Mouse (Mus musculus): ENCODE results near the gene Ccdc184. TPM values are rescaled to one million over a fixed set of nuclear protein-coding genes. Genes with fewer than 3 reads are reported as not detected.

Ccdc184 gene
- polyA plus RNA-seq (2015; fragmentation: Nextera tagmentation; extraction: Ambion mirVana): 113 and 118 TPM in 2 replicates

GRCm38 (mm10) chr15:98166963-98167644 lies at the start of gene Ccdc184:
Gene Ccdc184, plus strand, starts transcription at chr15:98167158.
- Histone ChIP-seq H3K4me2 (peak within 1 kb of the TSS; percentile 54), H3K36me3 (replicated peaks) (no peaks in the 10 kb centered on the region), H3K4me1 (peaks cover 44% of the 10 kb centered on the region), H3K9me3 (no peaks in the 10 kb centered on the region), H3K4me3 (peak within 1 kb of the TSS; percentile 63), H3K9ac (peak within 1 kb of the TSS; percentile 66), H3K27ac (peak within 1 kb of the TSS; percentile 94), H3K27me3 (replicated peaks) (no peaks in the 10 kb centered on the region; the same call in 1 of the 2 replicates)
- WGBS: under 1% methylated on average over 18 of the region's 18 CpGs
- ATAC-seq (replicated peaks): peak; percentile 79

GRCm38 (mm10) chr15:98119363-98119762 lies 47.6 kb upstream of the Ccdc184 start:
- no peaks in the 10 kb centered on the region for H3K27me3 ChIP-seq (replicated peaks)
- 89% methylated on average over 12 of the region's 12 CpGs for WGBS
- no peak overlapping the region for H3K9ac ChIP-seq
- no peaks in the 10 kb centered on the region for H3K9me3 ChIP-seq
- H3K4me1 ChIP-seq: no peaks in the 10 kb centered on the region
- no peak overlapping the region for H3K27ac ChIP-seq
- H3K36me3 ChIP-seq (replicated peaks): peaks cover 46% of the 10 kb centered on the region
- ATAC-seq (replicated peaks): no peak
- H3K4me3 ChIP-seq: no peak overlapping the region
- no peak overlapping the region for H3K4me2 ChIP-seq

GRCm38 (mm10) chr15:98120831-98121230 lies 46.1 kb upstream of the Ccdc184 start:
- ATAC-seq (replicated peaks): no peak
- Histone ChIP-seq H3K36me3 (replicated peaks) (peaks cover 54% of the 10 kb centered on the region), H3K9ac (no peak overlapping the region), H3K9me3 (no peaks in the 10 kb centered on the region), H3K4me2 (no peak overlapping the region), H3K4me3 (no peak overlapping the region), H3K4me1 (no peaks in the 10 kb centered on the region), H3K27ac (no peak overlapping the region), H3K27me3 (replicated peaks) (no peaks in the 10 kb centered on the region)
- WGBS: 95% methylated on average over 20 of the region's 20 CpGs

GRCm38 (mm10) chr15:98131001-98131400 lies 36.0 kb upstream of the Ccdc184 start:
- ATAC-seq (replicated peaks): no peak
- no peak overlapping the region for H3K4me3 ChIP-seq
- H3K9me3 ChIP-seq: no peaks in the 10 kb centered on the region
- no peak overlapping the region for H3K27ac ChIP-seq
- H3K36me3 ChIP-seq (replicated peaks): peaks cover 51% of the 10 kb centered on the region
- H3K9ac ChIP-seq: no peak overlapping the region
- no peak overlapping the region for H3K4me2 ChIP-seq
- 97% methylated on average over 4 of the region's 4 CpGs for WGBS
- no peaks in the 10 kb centered on the region for H3K4me1 ChIP-seq
- no peaks in the 10 kb centered on the region for H3K27me3 ChIP-seq (replicated peaks)

GRCm38 (mm10) chr15:98131451-98131850 lies 35.5 kb upstream of the Ccdc184 start:
- Histone ChIP-seq H3K4me3 (no peak overlapping the region), H3K9me3 (no peaks in the 10 kb centered on the region), H3K27ac (no peak overlapping the region), H3K4me1 (no peaks in the 10 kb centered on the region), H3K9ac (no peak overlapping the region), H3K36me3 (replicated peaks) (peaks cover 51% of the 10 kb centered on the region), H3K4me2 (no peak overlapping the region), H3K27me3 (replicated peaks) (no peaks in the 10 kb centered on the region)
- no peak for ATAC-seq (replicated peaks)
- 94% methylated on average over 7 of the region's 7 CpGs for WGBS

- Histone ChIP-seq H3K36me3 (replicated peaks) (peaks cover 57% of the 10 kb centered on the region), H3K4me2 (no peak overlapping the region), H3K9ac (no peak overlapping the region), H3K4me1 (no peaks in the 10 kb centered on the region), H3K27ac (no peak overlapping the region), H3K4me3 (no peak overlapping the region), H3K9me3 (no peaks in the 10 kb centered on the region), H3K27me3 (replicated peaks) (no peaks in the 10 kb centered on the region)
- ATAC-seq (replicated peaks): no peak
- 92% methylated on average over 15 of the region's 15 CpGs for WGBS
Observed at GRCm38 (mm10) chr15:98131942-98132655, 34.9 kb upstream of the Ccdc184 start.

- peaks cover 54% of the 10 kb centered on the region for H3K36me3 ChIP-seq (replicated peaks)
- no peaks in the 10 kb centered on the region for H3K9me3 ChIP-seq
- H3K27ac ChIP-seq: no peak overlapping the region
- ATAC-seq (replicated peaks): no peak
- 92% methylated on average over 3 of the region's 3 CpGs for WGBS
- H3K27me3 ChIP-seq (replicated peaks): no peaks in the 10 kb centered on the region
- no peaks in the 10 kb centered on the region for H3K4me1 ChIP-seq
- no peak overlapping the region for H3K9ac ChIP-seq
- no peak overlapping the region for H3K4me2 ChIP-seq
- H3K4me3 ChIP-seq: no peak overlapping the region
Observed at GRCm38 (mm10) chr15:98133471-98133870, 33.5 kb upstream of the Ccdc184 start.

- no peak for ATAC-seq (replicated peaks)
- Histone ChIP-seq H3K4me1 (no peaks in the 10 kb centered on the region), H3K36me3 (replicated peaks) (peaks cover 55% of the 10 kb centered on the region), H3K9me3 (no peaks in the 10 kb centered on the region), H3K27me3 (replicated peaks) (no peaks in the 10 kb centered on the region), H3K27ac (peak overlapping the region; percentile 31; the same call in 1 of the 2 replicates), H3K4me3 (no peak overlapping the region), H3K4me2 (no peak overlapping the region), H3K9ac (no peak overlapping the region)
- WGBS: 88% methylated on average over 4 of the region's 4 CpGs
Observed at GRCm38 (mm10) chr15:98134034-98134433, 32.9 kb upstream of the Ccdc184 start.

GRCm38 (mm10) chr15:98134666-98135065 lies 32.3 kb upstream of the Ccdc184 start:
- H3K27ac ChIP-seq: no peak overlapping the region

GRCm38 (mm10) chr15:98135671-98136070 lies 31.3 kb upstream of the Ccdc184 start:
- no peaks in the 10 kb centered on the region for H3K4me1 ChIP-seq
- H3K27me3 ChIP-seq (replicated peaks): no peaks in the 10 kb centered on the region
- WGBS: 94% methylated on average over 13 of the region's 13 CpGs
- H3K27ac ChIP-seq: no peak overlapping the region
- H3K9me3 ChIP-seq: no peaks in the 10 kb centered on the region
- no peak overlapping the region for H3K4me3 ChIP-seq
- H3K9ac ChIP-seq: no peak overlapping the region
- H3K36me3 ChIP-seq (replicated peaks): peaks cover 56% of the 10 kb centered on the region
- no peak for ATAC-seq (replicated peaks)
- no peak overlapping the region for H3K4me2 ChIP-seq

More at GRCm38 (mm10) chr15:98134666-98135065, 32.3 kb upstream of the Ccdc184 start:
- Histone ChIP-seq H3K4me3 (no peak overlapping the region), H3K9me3 (no peaks in the 10 kb centered on the region), H3K4me2 (no peak overlapping the region), H3K9ac (no peak overlapping the region), H3K27me3 (replicated peaks) (no peaks in the 10 kb centered on the region), H3K36me3 (replicated peaks) (peaks cover 56% of the 10 kb centered on the region), H3K4me1 (no peaks in the 10 kb centered on the region)
- WGBS: 80% methylated on average over 3 of the region's 3 CpGs
- no peak for ATAC-seq (replicated peaks)

- Histone ChIP-seq H3K36me3 (replicated peaks) (peaks cover 55% of the 10 kb centered on the region), H3K4me1 (no peaks in the 10 kb centered on the region), H3K4me3 (no peak overlapping the region), H3K9ac (no peak overlapping the region), H3K9me3 (no peaks in the 10 kb centered on the region), H3K27me3 (replicated peaks) (no peaks in the 10 kb centered on the region), H3K4me2 (no peak overlapping the region), H3K27ac (no peak overlapping the region)
- no peak for ATAC-seq (replicated peaks)
- WGBS: 92% methylated on average over 9 of the region's 9 CpGs
Observed at GRCm38 (mm10) chr15:98136871-98137270, 30.1 kb upstream of the Ccdc184 start.

- Histone ChIP-seq H3K36me3 (replicated peaks) (peaks cover 43% of the 10 kb centered on the region), H3K9ac (no peak overlapping the region), H3K4me2 (no peak overlapping the region), H3K27me3 (replicated peaks) (no peaks in the 10 kb centered on the region), H3K4me1 (peaks cover 8% of the 10 kb centered on the region), H3K4me3 (no peak overlapping the region), H3K27ac (no peak overlapping the region), H3K9me3 (no peaks in the 10 kb centered on the region)
- WGBS: 88% methylated on average over 7 of the region's 7 CpGs
- ATAC-seq (replicated peaks): no peak
Observed at GRCm38 (mm10) chr15:98139763-98140162, 27.2 kb upstream of the Ccdc184 start.
